Mouse (Mus musculus): ENCODE results near the gene Clip2.
A peak's percentile ranks its signal among the peaks of the same experiment; 100 is the strongest.
"Not testable (repeated sequence)": the region's sequence is repeated elsewhere in the genome, so short reads cannot be mapped to it uniquely, and the experiment has no call there.

Clip2 gene

DNA sequence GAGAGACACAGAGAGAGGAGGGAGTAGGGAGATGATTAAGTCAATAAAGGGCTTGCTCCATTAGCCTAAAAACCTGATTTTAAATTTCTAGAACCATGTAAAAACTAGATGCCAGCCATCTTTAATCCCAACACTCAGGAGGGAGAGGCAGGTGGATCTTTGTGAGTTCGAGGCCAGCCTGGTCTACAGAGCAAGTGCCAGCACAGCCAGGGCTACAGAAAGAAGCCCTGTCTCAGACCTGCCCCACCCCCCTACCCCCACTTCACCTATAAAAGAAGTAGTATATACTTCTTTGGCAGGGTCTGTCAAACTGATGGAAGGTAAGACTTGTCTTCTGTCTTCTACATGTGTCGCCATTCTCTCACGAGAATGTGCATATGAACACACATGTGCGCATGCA is 91.7 kb downstream of the Clip2 start:
- no peak for DNase-seq (ENCODE audit: low spot score in 2 of 2)

DNA sequence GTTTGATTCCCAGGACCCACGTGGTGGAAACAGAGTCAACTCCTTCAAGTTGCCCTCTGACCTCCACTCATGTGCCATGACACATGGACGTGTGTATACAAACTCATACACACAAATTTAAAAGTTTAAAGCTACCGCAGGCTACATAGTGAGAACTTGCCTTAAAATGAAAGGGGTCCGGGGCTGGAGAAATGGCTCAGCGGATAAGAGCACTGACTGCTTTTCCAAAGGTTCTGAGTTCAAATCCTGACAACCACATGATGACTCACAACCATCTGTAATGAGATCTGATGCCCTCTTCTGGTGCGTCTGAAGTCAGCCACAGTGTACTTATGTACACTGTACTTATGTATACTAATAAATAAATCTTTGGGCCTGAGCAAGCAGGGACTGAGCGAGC is 93.1 kb downstream of the Clip2 start:
- no peak for DNase-seq (ENCODE audit: low spot score in 2 of 2)

DNA sequence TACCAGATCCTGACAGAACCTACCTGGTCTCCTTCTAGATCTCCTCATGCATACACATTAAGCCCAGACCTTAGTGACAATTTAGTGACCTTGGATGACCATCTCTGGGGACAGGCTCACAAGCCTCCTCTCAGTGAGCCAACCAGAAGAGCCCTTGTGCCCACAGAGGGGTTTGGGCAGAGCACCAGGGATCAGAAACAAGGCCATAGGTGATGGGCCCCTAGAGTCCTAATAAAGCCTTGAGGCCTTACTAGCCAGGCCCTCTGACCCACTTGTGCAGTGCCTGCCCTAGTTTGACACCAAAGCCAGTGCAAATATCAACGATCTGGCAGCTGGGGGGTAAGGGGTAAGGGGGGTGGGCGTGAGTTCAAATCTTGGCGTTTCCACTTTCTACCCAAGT is 93.8 kb downstream of the Clip2 start:
- DNase-seq (ENCODE audit: low spot score in 2 of 2), result no peak

DNA sequence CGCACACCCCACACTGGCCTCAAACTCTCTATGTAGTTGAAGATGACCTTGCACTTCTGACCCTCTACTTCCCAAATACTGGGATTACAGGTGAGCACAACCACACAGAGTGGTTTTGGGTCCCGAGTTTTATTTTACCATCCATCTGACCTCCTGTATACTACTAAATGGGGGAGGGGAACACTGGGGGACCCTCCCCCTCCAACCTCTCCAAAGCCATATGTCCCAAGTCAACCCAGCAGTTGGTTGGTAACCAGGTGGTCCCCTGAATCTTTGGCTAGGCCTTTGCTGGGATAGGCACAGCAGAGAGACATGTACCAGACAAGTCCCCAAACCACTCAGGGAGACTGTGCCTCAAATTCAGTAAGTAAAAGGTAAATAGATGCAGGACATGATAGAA is 94.9 kb downstream of the Clip2 start:
- no peak for DNase-seq (ENCODE audit: low spot score in 2 of 2)

DNA sequence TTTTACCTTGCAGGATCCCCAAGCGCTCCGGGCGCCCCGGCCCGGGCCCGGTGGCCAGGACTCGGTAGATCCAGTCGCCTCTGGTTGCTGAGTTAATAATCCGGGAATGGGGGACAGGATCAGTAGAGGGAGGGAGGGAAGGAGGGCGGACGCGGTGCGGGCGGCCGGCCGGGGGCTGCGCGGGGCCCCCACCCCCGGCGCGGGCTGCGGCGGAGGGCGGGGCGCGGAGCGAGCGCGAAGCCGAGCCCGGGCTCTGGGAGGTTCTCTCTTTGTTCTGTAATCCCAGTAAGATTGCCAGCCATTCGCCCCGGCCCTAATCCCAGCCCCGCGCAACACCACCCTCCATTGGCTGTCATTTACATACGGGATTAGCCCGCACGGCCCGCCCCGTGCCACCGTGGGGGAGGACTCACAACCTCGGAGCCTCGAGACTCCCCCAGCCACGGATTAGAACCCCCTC is 95.7 kb downstream of the Clip2 start, which contains the start of gene Gtf2ird1:
Gene Gtf2ird1 (minus strand): TSS at position 214 of the 460 bp plus-strand sequence.
- peak; percentile 66 to 72 for DNase-seq (ENCODE audit: low spot score in 2 of 2)

DNA sequence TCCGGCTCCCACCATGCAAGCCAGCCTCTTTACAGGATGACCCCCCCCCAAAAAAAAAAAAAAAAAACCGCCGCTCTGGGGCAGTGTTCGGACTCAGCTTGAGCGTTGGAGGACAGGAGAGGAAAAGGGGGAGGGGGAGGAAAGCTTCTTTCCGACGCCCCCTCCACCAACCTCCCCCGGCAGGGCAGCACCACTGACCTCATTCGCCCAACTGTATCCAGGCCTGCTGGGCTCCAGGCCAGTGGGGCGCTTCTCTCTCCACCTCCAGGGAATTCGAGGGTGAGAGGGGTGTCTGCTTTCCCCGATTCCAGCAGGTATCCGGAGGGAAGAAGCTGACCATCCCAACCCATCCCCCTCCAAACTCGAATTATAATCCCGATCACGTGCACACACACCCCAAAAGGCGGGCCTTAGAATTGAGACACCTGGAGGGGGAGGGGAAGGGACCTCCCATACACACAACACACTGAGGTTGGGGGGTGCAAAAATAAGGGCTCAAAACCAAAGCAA is 96.3 kb downstream of the Clip2 start:
- DNase-seq (ENCODE audit: low spot score in 2 of 2), result peak; percentile 36 to 44

DNA sequence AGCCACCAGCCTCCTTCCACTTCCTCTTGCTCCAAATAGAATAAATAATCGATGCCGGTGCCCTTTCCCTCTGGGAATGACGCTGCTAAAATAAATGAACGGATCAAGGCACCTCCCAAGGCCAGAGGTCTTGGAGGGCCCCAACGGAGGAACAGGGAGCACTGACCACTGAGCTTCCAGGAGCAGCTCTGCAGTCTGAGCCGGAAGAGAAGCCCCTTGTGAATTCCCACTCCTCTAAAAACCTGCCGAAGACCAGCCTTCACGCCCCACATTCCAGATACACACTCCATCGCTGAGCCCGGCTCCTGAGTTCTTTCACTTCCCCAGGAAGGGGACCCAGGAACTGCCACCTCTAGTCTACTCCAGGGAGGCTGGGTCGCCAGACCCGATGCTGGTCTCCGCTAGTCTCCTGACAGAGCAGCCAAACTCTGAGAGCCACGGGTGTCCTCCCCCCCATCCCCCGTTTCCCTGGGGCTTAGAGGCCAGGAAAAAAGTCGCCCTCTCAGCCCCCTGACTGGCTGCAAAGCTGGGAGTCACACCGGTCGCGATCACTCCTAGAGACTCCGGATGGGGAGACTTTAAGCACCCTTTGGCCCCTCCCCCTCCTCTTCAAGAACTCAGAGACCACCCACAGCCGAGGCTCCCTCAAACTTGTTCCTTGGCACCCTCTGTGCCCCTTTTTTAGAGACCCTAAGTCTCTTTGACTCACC is 96.9 kb downstream of the Clip2 start:
- DNase-seq (ENCODE audit: low spot score in 2 of 2), result peak in 1 of 2 experiments; percentile 39

- DNase-seq (ENCODE audit: low spot score in 2 of 2), result no peak
These were observed 97.8 kb downstream of the Clip2 start for GRCm38 (mm10) chr5:134454421-134454820.

GRCm38 (mm10) chr5:134453577-134453976 is 98.7 kb downstream of the Clip2 start:
- DNase-seq (ENCODE audit: low spot score in 2 of 2), result no peak

GRCm38 (mm10) chr5:134446755-134447154 is 105.5 kb downstream of the Clip2 start:
- not testable (repeated sequence) for DNase-seq (ENCODE audit: low spot score in 2 of 2)

DNA sequence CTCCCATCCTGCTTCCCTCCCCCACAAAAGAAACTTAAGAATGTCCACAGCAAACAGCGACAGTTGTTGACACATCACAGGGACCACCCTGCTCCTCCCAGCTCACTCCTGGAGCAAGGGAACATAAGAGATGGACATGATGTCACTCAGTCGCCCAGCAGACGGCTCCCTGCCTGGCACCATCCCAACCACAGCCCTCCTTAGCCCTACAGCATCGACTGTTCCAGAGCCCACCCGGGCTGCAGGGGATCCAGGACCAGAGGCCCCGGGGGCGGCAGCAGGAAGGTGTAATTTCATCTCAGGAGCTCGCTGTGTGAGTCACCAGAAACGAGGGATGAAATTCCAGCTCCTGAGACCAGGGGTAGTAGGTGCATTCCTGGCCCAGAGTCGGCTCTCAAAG is 106.3 kb downstream of the Clip2 start:
- no peak for DNase-seq (ENCODE audit: low spot score in 2 of 2)

DNA sequence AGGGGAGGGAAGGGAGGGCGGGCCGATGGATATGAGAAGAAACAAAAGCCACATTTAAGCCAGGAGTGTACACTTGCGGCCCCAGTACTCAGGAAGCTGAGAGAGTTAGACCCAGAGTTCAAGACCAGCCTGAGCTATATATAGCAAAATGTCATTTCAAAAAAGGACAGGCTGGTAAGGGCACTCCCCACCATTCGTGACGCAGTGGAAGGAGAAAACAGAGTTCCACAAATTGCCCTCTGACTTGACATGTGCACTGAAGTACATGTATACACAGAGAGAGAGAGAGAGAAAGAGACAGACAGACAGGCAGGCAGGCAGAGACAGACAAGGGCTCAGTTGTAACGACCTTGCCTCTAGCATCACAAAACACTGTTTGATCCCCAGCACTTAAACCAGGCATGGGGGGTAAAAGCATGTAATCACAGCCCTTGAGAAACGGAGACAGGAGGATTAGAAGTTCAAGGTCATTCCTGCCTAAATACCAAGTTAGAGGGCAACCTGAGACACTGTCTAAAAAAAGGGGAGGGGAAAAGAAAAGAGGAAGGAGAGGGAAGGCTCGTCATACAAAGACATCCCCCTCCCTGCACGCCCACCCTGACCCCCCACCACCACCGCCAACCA is 106.9 kb downstream of the Clip2 start:
- no peak for DNase-seq (ENCODE audit: low spot score in 2 of 2)

- no peak for DNase-seq (ENCODE audit: low spot score in 2 of 2)
These were observed 107.8 kb downstream of the Clip2 start for GRCm38 (mm10) chr5:134444473-134444872.

DNA sequence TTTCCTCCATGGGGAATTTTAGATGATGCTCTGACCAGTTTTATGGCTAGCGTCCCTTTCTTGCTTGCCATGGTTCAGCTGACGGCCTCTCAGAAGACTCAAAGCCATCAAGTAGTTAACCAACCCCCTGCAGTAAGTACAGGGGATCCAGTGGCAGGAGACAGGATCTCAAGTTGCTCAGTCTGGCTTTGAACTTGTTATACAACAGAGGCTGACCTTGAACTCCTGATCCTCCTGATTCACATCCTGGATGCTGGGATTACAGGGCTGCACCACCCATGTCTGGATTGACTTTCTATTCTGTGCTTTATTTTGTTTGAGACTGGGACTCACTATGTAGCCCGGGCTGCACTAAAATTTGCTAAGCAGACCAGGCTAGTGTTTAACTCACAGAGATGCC is 110.2 kb downstream of the Clip2 start:
- no peak for DNase-seq (ENCODE audit: low spot score in 2 of 2)

- no peak for DNase-seq (ENCODE audit: low spot score in 2 of 2)
These were observed 111.1 kb downstream of the Clip2 start for GRCm38 (mm10) chr5:134441105-134441504.

DNA sequence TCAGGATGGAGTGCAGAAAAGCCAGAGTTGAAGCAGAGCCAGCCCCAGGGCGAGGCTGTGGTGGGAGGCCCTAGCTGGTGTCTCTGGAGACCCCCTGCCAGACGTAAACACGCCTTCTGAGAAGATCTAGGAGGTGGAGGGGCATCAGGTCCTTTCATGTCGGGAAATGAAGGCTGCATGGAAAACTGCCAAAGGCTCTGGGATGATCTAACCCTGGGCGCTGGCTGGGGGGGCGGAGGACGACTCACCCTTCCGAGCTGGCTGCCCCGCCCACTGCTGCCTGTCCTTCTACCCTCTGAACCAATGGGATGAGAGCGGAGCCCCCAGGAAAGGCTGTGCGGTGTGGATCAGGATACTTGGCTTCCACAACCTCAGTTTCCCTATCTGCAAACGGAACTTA is 112.1 kb downstream of the Clip2 start:
- DNase-seq (ENCODE audit: low spot score in 2 of 2), result peak; percentile 55 to 65

GRCm38 (mm10) chr5:134439481-134439880 is 112.8 kb downstream of the Clip2 start:
- DNase-seq (ENCODE audit: low spot score in 2 of 2), result no peak
